ENCODE assay signal across 9 mouse cellular contexts in the genomic region with DNA sequence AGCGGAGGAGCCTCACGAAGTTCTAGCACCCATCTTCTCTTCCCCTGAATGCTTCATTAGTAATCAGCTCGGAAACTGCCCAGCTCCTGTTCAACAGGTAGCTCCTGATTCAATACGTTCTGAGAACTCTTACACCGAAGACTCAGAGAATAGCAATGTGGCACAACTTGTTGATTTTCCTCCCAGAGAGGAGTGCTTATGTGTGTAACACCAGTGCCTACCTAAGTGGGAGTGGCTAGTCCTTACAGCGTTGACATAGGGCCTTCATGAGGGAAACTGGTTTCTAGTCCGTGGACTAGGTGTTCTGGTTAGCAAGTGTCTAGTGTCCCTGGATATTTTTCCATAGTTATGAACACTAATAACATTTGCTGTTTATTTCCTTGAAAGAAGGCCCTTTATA. TPM values are rescaled to one million over a fixed set of nuclear protein-coding genes. Genes with fewer than 3 reads are reported as not detected.
A peak's percentile ranks its signal among the peaks of the same experiment; 100 is the strongest.
DNase-seq lines count a peak whose midpoint lies in the region; ATAC-seq and TF ChIP-seq lines count a peak whose summit lies in the region.
"Had no signal": no experiment of that assay in that cellular context is flagged by ENCODE, and none has a peak within 500 bp of the region (broad histone marks: within the 10 kb centered on the region; RNA-seq: fewer than 3 reads in every experiment).

No protein-coding gene starts in this region.

- no peak for TF ChIP-seq CTCF in left cerebral cortex, adult 2 months (IDR thresholded peaks at IDR 0.05)

- DNase-seq in left cerebral cortex, adult 2 months (ENCODE audit: extremely low spot score in 1 of 2, low spot score in 2 of 2) = no peak
- DNase-seq in left cerebral cortex, postnatal 10 days (ENCODE audit: extremely low spot score in 1 of 2, low spot score in 2 of 2) = no peak
- peak; percentile 46 to 57 for DNase-seq in kidney, adult 8-10 months
- DNase-seq in midbrain, embryonic 14.5 days = peak; percentile 16
- no peak for DNase-seq in testis, postnatal 14 days (ENCODE audit: low spot score)
- no peak for DNase-seq in frontal cortex, adult 2 months (ENCODE audit: extremely low spot score in 1 of 2, low spot score in 1 of 2)
- no peak for DNase-seq in left cerebral cortex, adult 8-10 months (ENCODE audit: low spot score in 2 of 2)

- H3K36me3 ChIP-seq in embryonic facial prominence, embryonic 12.5 days = no peaks in the 10 kb centered on the region
- H3K36me3 ChIP-seq in midbrain, embryonic 14.5 days (ENCODE audit: control insufficient read depth, insufficient read depth, low read length) = no peaks in the 10 kb centered on the region
- H3K36me3 ChIP-seq: neural tube, embryonic 12.5 days had no signal

- H3K27me3 ChIP-seq in embryonic facial prominence, embryonic 12.5 days = no peaks in the 10 kb centered on the region
- no peaks in the 10 kb centered on the region for H3K27me3 ChIP-seq in midbrain, embryonic 14.5 days (ENCODE audit: control insufficient read depth, insufficient read depth, low read length)
- H3K27me3 ChIP-seq: neural tube, embryonic 12.5 days had no signal

- no peaks in the 10 kb centered on the region for H3K9me3 ChIP-seq in embryonic facial prominence, embryonic 12.5 days
- H3K9me3 ChIP-seq in midbrain, embryonic 14.5 days (ENCODE audit: control insufficient read depth, low read length) = no peaks in the 10 kb centered on the region
- H3K9me3 ChIP-seq: neural tube, embryonic 12.5 days had no signal

- ATAC-seq in embryonic facial prominence, embryonic 12.5 days (ENCODE audit: insufficient number of reproducible peaks, insufficient read depth, low FRiP score, low TSS enrichment) = no peak
- ATAC-seq in midbrain, embryonic 14.5 days (ENCODE audit: low FRiP score, low TSS enrichment) = no peak

- H3K27ac ChIP-seq in left cerebral cortex, adult 2 months = no peak overlapping the region
- H3K27ac ChIP-seq in embryonic facial prominence, embryonic 12.5 days = no peak overlapping the region
- H3K27ac ChIP-seq in midbrain, embryonic 14.5 days (replicated peaks; ENCODE audit: low read depth, low read length) = no peak overlapping the region
- H3K27ac ChIP-seq: neural tube, embryonic 12.5 days had no signal

- H3K4me1 ChIP-seq in embryonic facial prominence, embryonic 12.5 days = peaks cover 16% of the 10 kb centered on the region
- H3K4me1 ChIP-seq in midbrain, embryonic 14.5 days (ENCODE audit: control insufficient read depth, insufficient read depth, low read length) = peaks cover 19% of the 10 kb centered on the region

- H3K4me2 ChIP-seq in embryonic facial prominence, embryonic 12.5 days (replicated peaks) = 0 out of 2 replicates have a peak overlapping the region, but pooled peaks have one; percentile 68
- H3K4me2 ChIP-seq in midbrain, embryonic 14.5 days (ENCODE audit: low read length) = peak overlapping the region; percentile 55

- peak overlapping the region; percentile 78 for H3K4me3 ChIP-seq in left cerebral cortex, adult 2 months
- no peak overlapping the region for H3K4me3 ChIP-seq in embryonic facial prominence, embryonic 12.5 days
- no peak overlapping the region for H3K4me3 ChIP-seq in midbrain, embryonic 14.5 days (replicated peaks; ENCODE audit: low read depth, low read length)

- 47% methylated on average over 7 of the region's 7 CpGs for WGBS in embryonic facial prominence, embryonic 12.5 days
- 51% methylated on average over 7 of the region's 7 CpGs for WGBS in midbrain, embryonic 14.5 days

- intact Hi-C loops in left cerebral cortex, adult 2 months (cut with DNase I) = loop anchor here (1.0 kb wide), 1 partner anchor 12 kb away; no protein-coding TSS in a partner anchor
- intact Hi-C loops in left cerebral cortex, postnatal 10 days (cut with DNase I) = no loop called here

- H3K9ac ChIP-seq in embryonic facial prominence, embryonic 12.5 days = no peak overlapping the region
- no peak overlapping the region for H3K9ac ChIP-seq in midbrain, embryonic 14.5 days (replicated peaks; ENCODE audit: low read length)
- H3K9ac ChIP-seq: neural tube, embryonic 12.5 days had no signal

RNA-seq across cellular contexts. Expression of a gene that starts 33.4 kb away (rescaled TPM):
- 10 to 100 TPM; 42.4 to 47.4 TPM for total RNA-seq in left cerebral cortex, adult 2 months (2021)
- 10 to 100 TPM; 37.7 to 40.7 TPM for total RNA-seq in left cerebral cortex, postnatal 10 days (2021)
- 58.0 and 60.3 TPM in 2 replicates for polyA plus RNA-seq in embryonic facial prominence, embryonic 12.5 days (2016; fragmentation: Nextera tagmentation; extraction: Ambion mirVana)
- polyA plus RNA-seq in midbrain, embryonic 14.5 days (2014; fragmentation: Nextera tagmentation; extraction: Ambion mirVana) = 27.9 and 37.5 TPM in 2 replicates
- polyA plus RNA-seq in frontal cortex, adult 2 months (2012; rRNA removed) = 55.1 and 61.7 TPM in 2 replicates
- 10 to 100 TPM; 41.9 to 48.6 (median 44.1) TPM for total RNA-seq in left cerebral cortex, adult 8-10 months (2022)

Comparison
In these comparisons a context has a peak if more than half of its experiments do, and no peak if none do; other contexts are left out.
1. DNase-seq: peak in kidney, adult 8-10 months (2 of 2) and midbrain, embryonic 14.5 days (single experiment); none in left cerebral cortex, adult 2 months (0 of 2), left cerebral cortex, postnatal 10 days (0 of 2), testis, postnatal 14 days (single experiment), frontal cortex, adult 2 months (0 of 2) and left cerebral cortex, adult 8-10 months (0 of 2).